Mouse (Mus musculus) embryonic facial prominence, embryonic 15.5 days (tissue): ENCODE results near the gene Ccn1. TPM values are rescaled to one million over a fixed set of nuclear protein-coding genes. Genes with fewer than 3 reads are reported as not detected.

ENCODE experiments used
- ATAC-seq: fragments of 200-750 bp; cut with Nextera tagmentation; 2 replicates; pipeline ENCODE4 v1.8.0; 2017; ENCODE audit warnings: low read depth, moderate TSS enrichment; ENCODE audit not compliant: insufficient number of reproducible peaks, low FRiP score, low TSS enrichment
- H3K27ac ChIP-seq: fragments of 300-500 bp; sonication (generic); replicated peaks from 2 replicates; pipeline ENCODE4 v1.5.1; 2015; ENCODE audit warnings: mild to moderate bottlenecking, inconsistent platforms
- H3K27me3 ChIP-seq: fragments of 300-500 bp; sonication (generic); 2 replicates; pipeline ENCODE4 v1.6.1; 2015; ENCODE audit warnings: inconsistent platforms
- H3K36me3 ChIP-seq: fragments of 300-500 bp; sonication (generic); 2 replicates; pipeline ENCODE4 v1.6.1; 2015; ENCODE audit warnings: mild to moderate bottlenecking, inconsistent platforms
- H3K4me1 ChIP-seq: fragments of 300-500 bp; sonication (generic); 2 replicates; pipeline ENCODE4 v1.6.1; 2015; ENCODE audit warnings: inconsistent platforms
- H3K4me2 ChIP-seq: fragments of 300-500 bp; sonication (generic); replicated peaks from 2 replicates; pipeline ENCODE4 v1.6.1; 2015; ENCODE audit warnings: mild to moderate bottlenecking, inconsistent platforms
- H3K4me3 ChIP-seq: fragments of 300-500 bp; sonication (generic); replicated peaks from 2 replicates; pipeline ENCODE4 v1.5.1; 2015; ENCODE audit warnings: mild to moderate bottlenecking, inconsistent platforms
- H3K9ac ChIP-seq: fragments of 300-500 bp; sonication (generic); 2 replicates; pipeline ENCODE4 v1.6.1; 2015; ENCODE audit warnings: inconsistent platforms
- H3K9me3 ChIP-seq: fragments of 300-500 bp; sonication (generic); replicated peaks from 2 replicates; pipeline ENCODE4 v1.6.1; 2016; ENCODE audit warnings: inconsistent platforms
- WGBS: fragments of 180-500 bp; shearing (Covaris S2); methylation state at CpG from one replicate; pipeline ENCODE4 v1.1.7; 2015; 5-methylcytosine and 5-hydroxymethylcytosine counted together
- polyA plus RNA-seq: library from polyadenylated mRNA; unstranded; fragments of >200 nt; fragmentation: Nextera tagmentation; extraction: Ambion mirVana; gene quantifications from 2 replicates; pipeline ENCODE4 v1.2.1, GENCODE M21; 2015

The Ccn1 gene
- polyA plus RNA-seq, 1 experiment from 2014 or later: 66.0 TPM

GRCm38 (mm10) chr3:145648991-145649851 lies 560 bp downstream of the Ccn1 start:
- H3K4me3 ChIP-seq: peak overlapping the region; percentile 59
- H3K27ac ChIP-seq: peak overlapping the region; percentile 92
- WGBS: under 1% methylated on average over 49 of the region's 49 CpGs
- H3K4me2 ChIP-seq: peak overlapping the region; percentile 80
- H3K36me3 ChIP-seq: peaks cover 6% of the 10 kb centered on the region; the same call in 1 of the 2 replicates
- H3K27me3 ChIP-seq: no peaks in the 10 kb centered on the region
- no peaks in the 10 kb centered on the region for H3K9me3 ChIP-seq
- no peak for ATAC-seq
- H3K4me1 ChIP-seq: peaks cover 53% of the 10 kb centered on the region
- peak overlapping the region; percentile 76 for H3K9ac ChIP-seq

- H3K4me3 ChIP-seq: peak overlapping the region; percentile 59
- 18% methylated on average over 26 of the region's 26 CpGs for WGBS
- H3K4me2 ChIP-seq: peak overlapping the region; percentile 80
- H3K27me3 ChIP-seq: no peaks in the 10 kb centered on the region
- H3K4me1 ChIP-seq: peaks cover 50% of the 10 kb centered on the region
- H3K9ac ChIP-seq: peak overlapping the region; percentile 76; the same call in 1 of the 2 replicates
- no peaks in the 10 kb centered on the region for H3K9me3 ChIP-seq
- H3K36me3 ChIP-seq: peaks cover 6% of the 10 kb centered on the region; the same call in 1 of the 2 replicates
- no peak for ATAC-seq
- H3K27ac ChIP-seq: peak overlapping the region; percentile 92
Observed at GRCm38 (mm10) chr3:145648097-145648931, 1.5 kb downstream of the Ccn1 start.

GRCm38 (mm10) chr3:145647416-145647815 lies 2.4 kb downstream of the Ccn1 start:
- 0 out of 2 replicates have a peak overlapping the region, but pooled peaks have one; percentile 6 for H3K4me2 ChIP-seq
- no peak overlapping the region for H3K27ac ChIP-seq
- no peaks in the 10 kb centered on the region for H3K27me3 ChIP-seq
- peaks cover 41% of the 10 kb centered on the region for H3K4me1 ChIP-seq
- peak overlapping the region; percentile 59 for H3K4me3 ChIP-seq
- WGBS: 91% methylated on average over 18 of the region's 18 CpGs
- no peak for ATAC-seq
- no peak overlapping the region for H3K9ac ChIP-seq
- no peaks in the 10 kb centered on the region for H3K9me3 ChIP-seq
- H3K36me3 ChIP-seq: peaks cover 6% of the 10 kb centered on the region; the same call in 1 of the 2 replicates

GRCm38 (mm10) chr3:145646666-145647065 lies 3.1 kb downstream of the Ccn1 start:
- 74% methylated on average over 2 of the region's 2 CpGs for WGBS

GRCm38 (mm10) chr3:145646009-145646408 lies 3.8 kb downstream of the Ccn1 start:
- H3K27ac ChIP-seq: no peak overlapping the region
- WGBS: 42% methylated on average over 3 of the region's 3 CpGs
- H3K4me1 ChIP-seq: peaks cover 27% of the 10 kb centered on the region

More at GRCm38 (mm10) chr3:145646666-145647065, 3.1 kb downstream of the Ccn1 start:
- H3K27ac ChIP-seq: no peak overlapping the region
- H3K9ac ChIP-seq: no peak overlapping the region
- H3K4me3 ChIP-seq: no peak overlapping the region
- peaks cover 34% of the 10 kb centered on the region for H3K4me1 ChIP-seq
- ATAC-seq: no peak
- H3K27me3 ChIP-seq: no peaks in the 10 kb centered on the region
- H3K4me2 ChIP-seq: no peak overlapping the region
- peaks cover 6% of the 10 kb centered on the region; the same call in 1 of the 2 replicates for H3K36me3 ChIP-seq
- H3K9me3 ChIP-seq: no peaks in the 10 kb centered on the region

GRCm38 (mm10) chr3:145645463-145645862 lies 4.3 kb downstream of the Ccn1 start:
- 84% methylated on average over 6 of the region's 6 CpGs for WGBS
- Histone ChIP-seq H3K4me3 (no peak overlapping the region), H3K36me3 (peaks cover 6% of the 10 kb centered on the region; the same call in 1 of the 2 replicates), H3K9ac (no peak overlapping the region), H3K4me2 (no peak overlapping the region), H3K27ac (no peak overlapping the region), H3K27me3 (no peaks in the 10 kb centered on the region), H3K9me3 (no peaks in the 10 kb centered on the region), H3K4me1 (peaks cover 22% of the 10 kb centered on the region)
- ATAC-seq: no peak

More at GRCm38 (mm10) chr3:145646009-145646408, 3.8 kb downstream of the Ccn1 start:
- ATAC-seq: no peak
- Histone ChIP-seq H3K9me3 (no peaks in the 10 kb centered on the region), H3K36me3 (peaks cover 6% of the 10 kb centered on the region; the same call in 1 of the 2 replicates), H3K9ac (no peak overlapping the region), H3K4me3 (no peak overlapping the region), H3K4me2 (no peak overlapping the region), H3K27me3 (no peaks in the 10 kb centered on the region)

- no peak overlapping the region for H3K4me3 ChIP-seq
- WGBS: 33% methylated on average over 11 of the region's 11 CpGs
- no peaks in the 10 kb centered on the region for H3K27me3 ChIP-seq
- H3K4me1 ChIP-seq: peaks cover 7% of the 10 kb centered on the region
- H3K27ac ChIP-seq: no peak overlapping the region
- ATAC-seq: no peak
- H3K4me2 ChIP-seq: no peak overlapping the region
- H3K9me3 ChIP-seq: no peaks in the 10 kb centered on the region
- H3K9ac ChIP-seq: no peak overlapping the region
- H3K36me3 ChIP-seq: peaks cover 6% of the 10 kb centered on the region; the same call in 1 of the 2 replicates
Observed at GRCm38 (mm10) chr3:145642861-145643260, 6.9 kb downstream of the Ccn1 start.

GRCm38 (mm10) chr3:145641878-145642277 lies 7.9 kb downstream of the Ccn1 start:
- no peak overlapping the region for H3K4me2 ChIP-seq
- 56% methylated on average over 3 of the region's 3 CpGs for WGBS
- no peaks in the 10 kb centered on the region; the same call in 1 of the 2 replicates for H3K4me1 ChIP-seq
- ATAC-seq: no peak
- H3K9me3 ChIP-seq: no peaks in the 10 kb centered on the region
- no peak overlapping the region for H3K27ac ChIP-seq
- no peak overlapping the region for H3K9ac ChIP-seq
- no peaks in the 10 kb centered on the region for H3K27me3 ChIP-seq
- no peaks in the 10 kb centered on the region for H3K36me3 ChIP-seq
- H3K4me3 ChIP-seq: no peak overlapping the region

- Histone ChIP-seq H3K36me3 (no peaks in the 10 kb centered on the region), H3K9ac (no peak overlapping the region), H3K9me3 (no peaks in the 10 kb centered on the region), H3K27me3 (no peaks in the 10 kb centered on the region), H3K4me2 (no peak overlapping the region), H3K27ac (no peak overlapping the region), H3K4me3 (no peak overlapping the region), H3K4me1 (no peaks in the 10 kb centered on the region; the same call in 1 of the 2 replicates)
- ATAC-seq: no peak
- 80% methylated on average over 5 of the region's 5 CpGs for WGBS
Observed at GRCm38 (mm10) chr3:145641036-145641685, 8.6 kb downstream of the Ccn1 start.

GRCm38 (mm10) chr3:145640583-145640982 lies 9.2 kb downstream of the Ccn1 start:
- no peak for ATAC-seq

More at GRCm38 (mm10) chr3:145640583-145640982, 9.2 kb downstream of the Ccn1 start:
- Histone ChIP-seq H3K9ac (no peak overlapping the region), H3K27me3 (no peaks in the 10 kb centered on the region), H3K27ac (no peak overlapping the region), H3K4me3 (no peak overlapping the region), H3K36me3 (no peaks in the 10 kb centered on the region), H3K9me3 (no peaks in the 10 kb centered on the region), H3K4me1 (no peaks in the 10 kb centered on the region; the same call in 1 of the 2 replicates), H3K4me2 (no peak overlapping the region)
- WGBS: 53% methylated on average over 4 of the region's 4 CpGs
